Mouse (Mus musculus) 3134 (cell line): ENCODE results near the gene Car10.

ENCODE experiments used
- DNase-seq: peaks from one replicate; pipeline ENCODE4 v3.0.0-alpha.2; 2011; ENCODE audit warnings: low spot score; ENCODE audit not compliant: insufficient read length; ENCODE audit errors: extremely low read depth

Car10 gene

GRCm38 (mm10) chr11:93562330-93562865, 464.6 kb downstream of the Car10 start:
- DNase-seq = no peak

- DNase-seq = no peak
Observed at GRCm38 (mm10) chr11:93565756-93566155, 467.9 kb downstream of the Car10 start.

GRCm38 (mm10) chr11:93571917-93572641, 474.3 kb downstream of the Car10 start:
- DNase-seq = no peak

GRCm38 (mm10) chr11:93577441-93577840, 479.6 kb downstream of the Car10 start:
- DNase-seq = no peak

- DNase-seq = no peak
Observed at GRCm38 (mm10) chr11:93579626-93580025, 481.8 kb downstream of the Car10 start.

GRCm38 (mm10) chr11:93581326-93581725, 483.5 kb downstream of the Car10 start:
- no peak for DNase-seq

- DNase-seq = no peak
Observed at GRCm38 (mm10) chr11:93587788-93588187, 490.0 kb downstream of the Car10 start.

- DNase-seq = no peak
Observed at GRCm38 (mm10) chr11:93590652-93591051, 492.8 kb downstream of the Car10 start.

GRCm38 (mm10) chr11:93594033-93594432, 496.2 kb downstream of the Car10 start:
- no peak for DNase-seq

- no peak for DNase-seq
Observed at GRCm38 (mm10) chr11:93598175-93598574, 500.3 kb downstream of the Car10 start.

GRCm38 (mm10) chr11:93599755-93600154, 501.9 kb downstream of the Car10 start:
- DNase-seq = no peak

- DNase-seq = no peak
Observed at GRCm38 (mm10) chr11:93603575-93603974, 505.7 kb downstream of the Car10 start.

- DNase-seq = no peak
Observed at GRCm38 (mm10) chr11:93607111-93607510, 509.3 kb downstream of the Car10 start.

GRCm38 (mm10) chr11:93608716-93609115, 510.9 kb downstream of the Car10 start:
- no peak for DNase-seq

GRCm38 (mm10) chr11:93612071-93612470, 514.2 kb downstream of the Car10 start:
- no peak for DNase-seq

- no peak for DNase-seq
Observed at GRCm38 (mm10) chr11:93614851-93615250, 517.0 kb downstream of the Car10 start.

- DNase-seq = no peak
Observed at GRCm38 (mm10) chr11:93623605-93624004, 525.8 kb downstream of the Car10 start.

GRCm38 (mm10) chr11:93639410-93639809, 541.6 kb downstream of the Car10 start:
- no peak for DNase-seq

- no peak for DNase-seq
Observed at GRCm38 (mm10) chr11:93640954-93641353, 543.1 kb downstream of the Car10 start.

GRCm38 (mm10) chr11:93642331-93642730, 544.5 kb downstream of the Car10 start:
- no peak for DNase-seq

GRCm38 (mm10) chr11:93643006-93643405, 545.2 kb downstream of the Car10 start:
- no peak for DNase-seq

- DNase-seq = no peak
Observed at GRCm38 (mm10) chr11:93643436-93643835, 545.6 kb downstream of the Car10 start.
